Mouse (Mus musculus): ENCODE measurements around the gene Rundc1. TPM values are rescaled to one million over a fixed set of nuclear protein-coding genes. Genes with fewer than 3 reads are reported as not detected.
"Not testable (repeated sequence)": the region's sequence is repeated elsewhere in the genome, so short reads cannot be mapped to it uniquely, and the experiment has no call there.

Gene Rundc1
- total and polyA plus RNA-seq, 3 experiments = 6.8 to 13.5 (median 10.7) TPM

GRCm38 (mm10) chr11:101474298-101474697, 49.4 kb downstream of the Rundc1 start:
- in situ Hi-C loops (cut with MboI; ENCODE audit: low pct_ligation_motif_present, low pct_unique_long_range_greater_than_20kb, low sequenced_read_pairs) = no loop called here
- TF ChIP-seq TCF12 (IDR thresholded peaks at IDR 0.05; ENCODE audit: low read depth, low read length) (no peak), E2F4 (IDR thresholded peaks at IDR 0.05; ENCODE audit: insufficient replicate concordance, low read depth, low read length) (no peak), NELFE (IDR thresholded peaks at IDR 0.05; ENCODE audit: low read depth, low read length) (no peak), MXI1 (IDR thresholded peaks at IDR 0.05; ENCODE audit: low read depth, low read length) (no peak), SIN3A (IDR thresholded peaks at IDR 0.05; ENCODE audit: low read length) (no peak), USF2 (conservative IDR thresholded peaks at IDR 0.05; ENCODE audit: low read depth, low read length) (no peak), ETS1 (conservative IDR thresholded peaks at IDR 0.05; ENCODE audit: low read depth, low read length) (no peak), ELF1 (IDR thresholded peaks at IDR 0.05; ENCODE audit: low read depth, low read length) (no peak), MAX (IDR thresholded peaks at IDR 0.05; ENCODE audit: low read length) (no peak), ZNF384 (IDR thresholded peaks at IDR 0.05; ENCODE audit: low read depth, low read length) (no peak), JUND (conservative IDR thresholded peaks at IDR 0.05; ENCODE audit: low read depth, low read length) (no peak), HCFC1 (IDR thresholded peaks at IDR 0.05; ENCODE audit: low read depth, low read length) (no peak), MYC (IDR thresholded peaks at IDR 0.05; ENCODE audit: low read depth, low read length) (no peak), JUN (IDR thresholded peaks at IDR 0.05; ENCODE audit: insufficient read depth, low read depth, low read length) (no peak)
- Histone ChIP-seq H3K79me2 (replicated peaks; ENCODE audit: control insufficient read depth, extremely low read depth, insufficient read depth, poor library complexity, severe bottlenecking) (no peaks in the 10 kb centered on the region), H3K4me1 (ENCODE audit: control insufficient read depth in 1 of 2, insufficient read depth in 2 of 2) (peaks cover 11 to 22% of the 10 kb centered on the region in 2 experiments), H3K36me3 (replicated peaks in 1 of 2; ENCODE audit: control insufficient read depth in 1 of 2, insufficient read depth in 1 of 2, low read length in 1 of 2) (no peaks in the 10 kb centered on the region), H3K27ac (ENCODE audit: insufficient read depth, low read depth) (no peak overlapping the region), H3K27me3 (replicated peaks) (peaks cover 10% of the 10 kb centered on the region), H3K9me3 (replicated peaks; ENCODE audit: low read length) (no peaks in the 10 kb centered on the region), H3K9ac (ENCODE audit: insufficient read depth, low read depth) (no peak overlapping the region), H3K4me3 (replicated peaks in 1 of 3; ENCODE audit: low read depth in 2 of 3, low read length in 2 of 3, poor library complexity in 1 of 3) (no peak overlapping the region), H3K4me2 (ENCODE audit: insufficient read depth, low read depth, poor library complexity, severe bottlenecking) (no peak overlapping the region)
- DNase-seq (ENCODE audit: extremely low read depth) = no peak
- dilution Hi-C loops (cut with MboI; ENCODE audit: extremely low pct_ligation_motif_present, extremely low pct_unique_long_range_greater_than_20kb, low sequenced_read_pairs) = no loop called here

GRCm38 (mm10) chr11:101476361-101476760, 51.5 kb downstream of the Rundc1 start:
- in situ Hi-C loops (cut with MboI; ENCODE audit: low pct_ligation_motif_present, low pct_unique_long_range_greater_than_20kb, low sequenced_read_pairs); H3K9ac ChIP-seq (ENCODE audit: insufficient read depth, low read depth); H3K4me3 ChIP-seq (replicated peaks in 1 of 3; ENCODE audit: low read depth in 2 of 3, low read length in 2 of 3, poor library complexity in 1 of 3); dilution Hi-C loops (cut with MboI; ENCODE audit: extremely low pct_ligation_motif_present, extremely low pct_unique_long_range_greater_than_20kb, low sequenced_read_pairs); H3K4me2 ChIP-seq (ENCODE audit: insufficient read depth, low read depth, poor library complexity, severe bottlenecking); H3K79me2 ChIP-seq (replicated peaks; ENCODE audit: control insufficient read depth, extremely low read depth, insufficient read depth, poor library complexity, severe bottlenecking); DNase-seq (ENCODE audit: extremely low read depth); H3K27me3 ChIP-seq (replicated peaks); H3K9me3 ChIP-seq (replicated peaks; ENCODE audit: low read length); H3K27ac ChIP-seq (ENCODE audit: insufficient read depth, low read depth); H3K36me3 ChIP-seq (replicated peaks in 1 of 2; ENCODE audit: control insufficient read depth in 1 of 2, insufficient read depth in 1 of 2, low read length in 1 of 2): not testable (repeated sequence)
- peaks cover 12 to 22% of the 10 kb centered on the region in 2 experiments for H3K4me1 ChIP-seq (ENCODE audit: control insufficient read depth in 1 of 2, insufficient read depth in 2 of 2)

GRCm38 (mm10) chr11:101477194-101477551, 52.3 kb downstream of the Rundc1 start:
- no peaks in the 10 kb centered on the region for H3K9me3 ChIP-seq (replicated peaks; ENCODE audit: low read length)
- no peaks in the 10 kb centered on the region for H3K27me3 ChIP-seq (replicated peaks)
- dilution Hi-C loops (cut with MboI; ENCODE audit: extremely low pct_ligation_motif_present, extremely low pct_unique_long_range_greater_than_20kb, low sequenced_read_pairs) = no loop called here
- H3K4me1 ChIP-seq (ENCODE audit: control insufficient read depth in 1 of 2, insufficient read depth in 2 of 2) = peaks cover 12 to 21% of the 10 kb centered on the region in 2 experiments
- H3K4me3 ChIP-seq (replicated peaks in 1 of 3; ENCODE audit: low read depth in 2 of 3, low read length in 2 of 3, poor library complexity in 1 of 3) = no peak overlapping the region
- no peak overlapping the region for H3K4me2 ChIP-seq (ENCODE audit: insufficient read depth, low read depth, poor library complexity, severe bottlenecking)
- no peaks in the 10 kb centered on the region for H3K79me2 ChIP-seq (replicated peaks; ENCODE audit: control insufficient read depth, extremely low read depth, insufficient read depth, poor library complexity, severe bottlenecking)
- no peak overlapping the region for H3K9ac ChIP-seq (ENCODE audit: insufficient read depth, low read depth)
- no peaks in the 10 kb centered on the region for H3K36me3 ChIP-seq (replicated peaks in 1 of 2; ENCODE audit: control insufficient read depth in 1 of 2, insufficient read depth in 1 of 2, low read length in 1 of 2)
- TF ChIP-seq NRF1 (IDR thresholded peaks at IDR 0.05; ENCODE audit: low read depth, low read length) (no peak), ZC3H11A (IDR thresholded peaks at IDR 0.05; ENCODE audit: low read depth, low read length) (no peak), JUN (IDR thresholded peaks at IDR 0.05; ENCODE audit: insufficient read depth, low read depth, low read length) (no peak), MAFK (IDR thresholded peaks at IDR 0.05; ENCODE audit: insufficient replicate concordance, low read length) (no peak), CHD2 (IDR thresholded peaks at IDR 0.05; ENCODE audit: low read length) (no peak), CTCF (conservative IDR thresholded peaks at IDR 0.05 in 1 of 2, IDR thresholded peaks at IDR 0.05 in 1 of 2; ENCODE audit: low read depth in 2 of 2, low read length in 2 of 2) (no peak), CHD1 (IDR thresholded peaks at IDR 0.05; ENCODE audit: low read depth, low read length) (no peak), ELF1 (IDR thresholded peaks at IDR 0.05; ENCODE audit: low read depth, low read length) (no peak), TBP (conservative IDR thresholded peaks at IDR 0.05; ENCODE audit: low read depth, low read length) (no peak), MYC (IDR thresholded peaks at IDR 0.05; ENCODE audit: low read depth, low read length) (no peak), ZMIZ1 (IDR thresholded peaks at IDR 0.05; ENCODE audit: low read depth, low read length) (no peak), MEF2A (IDR thresholded peaks at IDR 0.05; ENCODE audit: borderline replicate concordance, low read depth, low read length) (no peak), SIN3A (IDR thresholded peaks at IDR 0.05; ENCODE audit: low read length) (no peak), ZKSCAN1 (IDR thresholded peaks at IDR 0.05; ENCODE audit: borderline replicate concordance, low read depth, low read length) (no peak), TCF12 (IDR thresholded peaks at IDR 0.05; ENCODE audit: low read depth, low read length) (no peak), POLR2A (IDR thresholded peaks at IDR 0.05; ENCODE audit: low read depth, low read length) (no peak), ZNF384 (IDR thresholded peaks at IDR 0.05; ENCODE audit: low read depth, low read length) (no peak)
- DNase-seq (ENCODE audit: extremely low read depth) = no peak
- in situ Hi-C loops (cut with MboI; ENCODE audit: low pct_ligation_motif_present, low pct_unique_long_range_greater_than_20kb, low sequenced_read_pairs) = no loop called here
- no peak overlapping the region for H3K27ac ChIP-seq (ENCODE audit: insufficient read depth, low read depth)

All from CH12.LX (cell line).